Mouse (Mus musculus) 416B (cell line): Measurements from ENCODE around the gene Gm45234.
A peak's percentile ranks its signal among the peaks of the same experiment; 100 is the strongest.

Source experiments
- DNase-seq: peaks from one replicate; pipeline ENCODE4 v3.0.0; 2011; ENCODE audit warnings: low read depth

Gm45234 gene

GRCm38 (mm10) chr6:124708289-124708889, 47.4 kb downstream of the Gm45234 start:
- no peak for DNase-seq

GRCm38 (mm10) chr6:124706061-124706627, 49.7 kb downstream of the Gm45234 start:
- no peak for DNase-seq

- DNase-seq, result no peak
Observed at GRCm38 (mm10) chr6:124704417-124704816, 51.4 kb downstream of the Gm45234 start.

GRCm38 (mm10) chr6:124703789-124704188, 52.0 kb downstream of the Gm45234 start:
- DNase-seq, result no peak

DNA sequence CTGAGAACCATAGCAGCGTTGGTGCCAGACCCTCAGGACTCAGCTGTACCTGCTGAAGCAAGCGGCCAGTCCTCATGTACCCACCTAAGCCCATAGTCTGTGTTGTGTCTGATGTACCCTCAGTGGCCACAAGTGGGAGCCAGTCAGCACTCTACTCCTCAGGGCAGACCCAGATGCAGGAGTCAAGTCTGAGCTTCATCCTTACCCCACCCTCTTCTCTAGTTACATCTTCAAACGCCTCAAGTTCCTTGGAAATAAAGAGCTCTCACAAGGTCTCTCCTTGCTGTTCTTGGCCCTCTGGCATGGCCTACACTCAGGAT, 53.1 kb downstream of the Gm45234 start:
- peak; percentile 80 for DNase-seq

DNA sequence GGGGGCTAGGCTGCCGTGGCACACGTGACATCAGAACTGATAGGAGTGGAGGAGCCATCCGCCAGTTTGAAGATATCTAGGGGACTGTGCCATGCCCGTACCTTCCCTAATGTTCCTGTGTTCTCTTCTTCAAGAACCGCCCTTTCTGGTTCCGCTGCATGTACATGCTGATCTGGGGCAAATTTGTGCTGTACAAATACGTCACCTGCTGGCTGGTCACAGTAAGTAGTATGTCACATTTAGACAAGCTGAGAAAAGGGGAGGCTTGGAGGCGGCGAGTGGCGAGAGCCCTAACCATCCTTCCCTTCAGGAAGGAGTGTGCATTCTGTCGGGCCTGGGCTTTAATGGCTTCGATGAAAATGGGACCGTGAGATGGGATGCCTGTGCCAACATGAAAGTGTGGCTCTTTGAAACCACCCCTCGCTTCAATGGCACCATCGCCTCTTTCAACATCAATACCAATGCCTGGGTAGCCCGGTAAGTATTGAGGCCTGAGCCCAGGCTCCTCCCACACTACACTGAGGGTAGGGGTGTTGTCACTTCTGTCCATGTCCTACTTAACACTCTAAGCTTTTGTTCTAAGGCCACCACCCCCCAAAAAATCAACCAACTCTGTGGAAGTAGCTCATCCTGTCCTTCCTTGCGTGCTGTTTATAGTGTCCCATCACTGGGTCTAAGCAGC, 53.6 kb downstream of the Gm45234 start:
- no peak for DNase-seq

- no peak for DNase-seq
Observed at GRCm38 (mm10) chr6:124701338-124701737, 54.5 kb downstream of the Gm45234 start.

DNA sequence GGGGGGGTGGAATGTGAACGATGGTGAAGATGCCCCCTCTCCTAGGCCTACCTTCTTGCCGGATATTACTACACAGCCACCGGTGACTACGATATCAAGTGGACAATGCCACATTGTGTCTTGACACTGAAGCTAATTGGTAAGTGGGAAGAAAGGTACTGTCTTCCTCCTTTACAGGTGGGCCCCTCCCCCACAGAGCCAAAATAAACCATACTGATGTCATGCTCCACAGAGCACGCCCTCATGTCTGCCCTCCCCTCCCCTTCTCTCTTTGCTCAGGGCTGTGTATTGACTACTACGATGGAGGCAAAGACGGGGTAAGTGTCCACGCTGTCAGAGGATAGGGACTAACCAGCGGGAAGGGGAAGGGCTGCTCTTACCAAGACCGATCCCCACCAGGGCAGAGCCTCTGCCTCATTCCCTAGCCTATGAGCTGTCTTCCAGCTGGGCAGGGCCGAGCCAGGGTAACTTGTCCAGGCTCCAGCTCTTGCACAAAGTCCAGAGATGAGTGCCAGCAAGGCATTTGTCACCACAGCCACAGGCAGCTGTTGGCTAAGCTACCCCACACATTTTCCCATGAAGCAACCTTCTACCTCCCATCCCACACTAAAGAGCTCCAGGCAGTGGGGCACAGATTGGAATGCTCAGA, 55.7 kb downstream of the Gm45234 start:
- DNase-seq, result no peak

DNA sequence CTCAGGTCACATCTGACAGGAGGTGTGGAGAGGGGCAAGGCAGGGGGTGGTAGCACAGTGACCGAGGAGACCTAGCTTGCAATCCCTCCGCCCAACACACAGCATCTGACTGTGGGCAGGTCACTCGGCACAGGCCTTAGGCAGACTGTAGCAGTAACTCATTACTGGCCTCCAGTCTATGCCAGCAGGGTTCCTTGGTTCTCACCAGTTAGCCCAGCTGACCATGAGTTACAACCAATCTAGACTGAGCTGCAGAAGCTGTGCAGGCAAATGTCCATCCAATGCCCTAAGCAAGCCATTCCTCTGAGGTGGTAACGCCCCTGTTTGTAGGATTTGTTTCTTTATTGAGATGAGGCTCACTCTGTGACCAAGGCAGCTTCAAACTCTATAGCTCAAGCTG, 56.5 kb downstream of the Gm45234 start:
- no peak for DNase-seq

DNA sequence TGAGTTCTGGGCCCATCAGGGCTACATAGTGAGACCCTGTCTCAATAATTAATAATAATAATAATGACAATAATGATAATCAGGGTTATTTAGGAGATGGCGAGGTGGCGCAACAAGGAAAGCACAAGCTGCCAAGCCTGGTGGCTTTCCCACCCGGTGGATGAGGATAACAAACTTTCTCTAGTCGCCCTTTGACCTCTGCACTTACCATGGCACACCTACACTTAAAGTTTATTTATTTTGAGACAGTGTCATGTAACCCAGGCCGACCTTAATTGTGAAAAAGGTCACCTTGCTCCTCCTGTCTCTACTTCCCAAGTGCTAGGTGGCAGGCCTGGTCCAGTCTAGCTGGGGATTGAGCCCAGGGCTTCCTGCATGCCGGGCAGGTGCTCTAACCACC, 57.1 kb downstream of the Gm45234 start:
- no peak for DNase-seq

GRCm38 (mm10) chr6:124696441-124697150, 59.2 kb downstream of the Gm45234 start:
- DNase-seq, result no peak

DNA sequence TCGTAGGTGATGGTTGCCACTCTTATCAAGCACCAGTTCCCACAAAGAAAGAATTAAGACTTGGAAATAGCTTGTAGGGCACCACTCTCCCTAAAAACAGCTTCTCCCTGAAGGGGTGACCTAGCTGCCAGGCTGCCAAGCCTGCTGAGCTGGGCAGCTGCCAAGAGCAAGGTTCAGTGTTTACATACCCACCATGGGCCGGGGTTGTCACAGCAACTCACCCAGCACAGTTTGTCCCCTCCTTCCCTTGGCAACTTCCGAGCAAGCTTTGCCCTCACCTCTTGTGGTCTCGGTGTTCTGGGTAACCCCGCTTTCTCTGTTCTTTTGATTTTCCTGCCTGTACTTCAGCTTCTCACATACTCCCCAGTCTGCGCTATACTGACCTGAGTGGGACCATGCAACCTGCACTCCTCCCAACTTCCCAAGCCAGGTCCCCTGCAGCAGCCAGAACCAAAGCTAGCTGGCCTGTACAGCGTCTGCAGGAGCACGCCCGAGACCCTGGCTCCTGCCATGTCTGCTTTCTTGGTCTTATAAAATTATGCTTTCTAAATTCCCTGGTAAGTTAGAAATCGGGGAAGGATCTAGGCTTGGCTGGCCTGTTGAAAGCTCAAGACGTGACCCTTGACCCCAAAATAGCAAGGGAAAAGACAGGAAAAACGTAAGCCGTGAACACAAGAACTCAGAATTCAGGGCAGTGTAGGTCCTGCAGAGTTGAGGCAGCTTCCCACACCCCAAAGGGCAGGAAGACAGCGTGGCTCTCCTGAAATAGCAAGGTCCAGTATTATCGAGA, 61.5 kb downstream of the Gm45234 start:
- peak; percentile 79 for DNase-seq

GRCm38 (mm10) chr6:124693243-124693981, 62.4 kb downstream of the Gm45234 start:
- DNase-seq, result no peak

GRCm38 (mm10) chr6:124690517-124690916, 65.3 kb downstream of the Gm45234 start:
- DNase-seq, result no peak
